Mouse (Mus musculus) erythroblast, embryonic 14.5 days (primary cell): ENCODE measurements around the gene Zfp444. TPM values are rescaled to one million over a fixed set of nuclear protein-coding genes. Genes with fewer than 3 reads are reported as not detected.
A peak's percentile ranks its signal among the peaks of the same experiment; 100 is the strongest.

ENCODE experiments used
- H3K27me3 ChIP-seq: 2 replicates; pipeline ENCODE4 v1.6.1; 2012; ENCODE audit warnings: inconsistent platforms; ENCODE audit not compliant: control insufficient read depth
- H3K36me3 ChIP-seq: 2 replicates; pipeline ENCODE4 v1.6.1; 2012; ENCODE audit warnings: mild to moderate bottlenecking, inconsistent platforms; ENCODE audit not compliant: control insufficient read depth
- H3K4me1 ChIP-seq: 2 replicates; pipeline ENCODE4 v1.6.1; 2012; ENCODE audit warnings: inconsistent platforms; ENCODE audit not compliant: control insufficient read depth
- H3K4me3 ChIP-seq: replicated peaks from 2 replicates; pipeline ENCODE3; 2012; ENCODE audit warnings: moderate library complexity, mild to moderate bottlenecking, inconsistent platforms
- H3K9me3 ChIP-seq: 2 replicates; pipeline ENCODE4 v1.6.1; 2012; ENCODE audit warnings: low read length, inconsistent platforms, mixed read lengths; ENCODE audit not compliant: control insufficient read depth
- GATA1 ChIP-seq: IDR thresholded peaks from 2 replicates; pipeline ENCODE4 v1.6.1; 2012; ENCODE audit warnings: low read length, inconsistent platforms, mixed read lengths
- TAL1 ChIP-seq: IDR thresholded peaks from 3 replicates; pipeline ENCODE4 v1.6.1; 2012; ENCODE audit warnings: low read length, inconsistent platforms, mixed read lengths
- polyA plus RNA-seq: library from polyadenylated mRNA; stranded (reverse); fragments of >175 nt; gene quantifications from 2 replicates; pipeline ENCODE4 v1.2.3, GENCODE M21; 2012

Gene Zfp444
- polyA plus RNA-seq, 1 experiment = 1.8 TPM

DNA sequence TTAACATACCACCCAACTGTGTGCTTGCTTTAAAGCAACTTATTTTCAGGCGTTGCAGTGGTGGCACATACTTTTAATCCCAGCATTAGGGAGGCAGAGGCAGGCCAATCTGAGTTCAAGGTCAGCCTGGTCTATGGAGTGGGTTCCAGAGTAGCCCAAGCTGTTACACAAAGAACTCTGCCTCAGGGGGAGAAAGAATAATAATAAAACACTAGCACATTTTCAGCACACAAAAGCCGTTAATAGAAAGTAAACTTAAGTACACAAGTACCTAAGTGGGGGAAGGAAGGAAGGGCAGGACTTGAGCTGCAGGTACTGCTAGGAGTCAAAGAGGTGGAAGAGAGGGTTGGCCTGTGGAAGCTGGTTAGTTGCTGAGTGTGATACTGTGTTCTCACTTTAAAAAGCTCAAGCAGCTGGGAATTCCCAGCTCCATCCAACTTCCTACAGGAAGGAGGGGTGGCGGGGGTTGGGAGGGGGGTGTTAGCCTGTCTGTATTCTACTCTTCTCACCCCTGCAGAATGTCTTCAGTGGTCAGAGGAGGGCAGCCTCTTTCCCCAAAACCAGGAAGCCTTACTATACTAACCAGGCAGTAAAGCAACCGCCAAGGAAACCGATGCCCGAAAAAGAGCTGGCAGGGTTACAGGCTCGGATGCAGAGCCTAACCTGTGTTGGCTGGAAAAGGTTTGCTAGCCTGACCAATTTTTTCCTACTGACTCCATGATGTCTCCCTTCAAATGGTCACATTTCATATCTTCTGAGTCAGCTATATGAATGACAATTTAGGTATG, 25.6 kb upstream of the Zfp444 start:
- H3K27me3 ChIP-seq = no peaks in the 10 kb centered on the region
- TF ChIP-seq GATA1 (no peak), TAL1 (no peak)
- no peaks in the 10 kb centered on the region for H3K9me3 ChIP-seq
- H3K36me3 ChIP-seq = peaks cover 12% of the 10 kb centered on the region
- H3K4me3 ChIP-seq = no peak overlapping the region
- H3K4me1 ChIP-seq = peaks cover 42% of the 10 kb centered on the region

DNA sequence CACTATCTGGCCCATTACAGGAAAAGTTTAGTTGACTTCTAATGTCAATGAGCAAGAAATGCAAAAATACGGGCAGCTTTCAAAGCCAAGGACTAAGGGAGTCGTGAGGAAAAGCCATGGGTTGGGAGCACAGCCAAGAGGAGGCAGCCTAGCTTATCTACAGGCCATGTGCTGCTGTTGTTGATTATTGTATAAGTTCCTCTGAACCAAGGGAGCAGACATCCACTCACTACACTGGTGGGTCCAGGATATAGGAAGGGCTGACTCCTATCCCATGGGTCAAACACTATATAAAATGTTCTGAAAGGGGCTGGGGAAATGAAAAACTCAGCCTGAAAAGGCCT, 25.1 kb upstream of the Zfp444 start:
- H3K4me1 ChIP-seq = peaks cover 44% of the 10 kb centered on the region
- TF ChIP-seq GATA1 (no peak), TAL1 (no peak)

DNA sequence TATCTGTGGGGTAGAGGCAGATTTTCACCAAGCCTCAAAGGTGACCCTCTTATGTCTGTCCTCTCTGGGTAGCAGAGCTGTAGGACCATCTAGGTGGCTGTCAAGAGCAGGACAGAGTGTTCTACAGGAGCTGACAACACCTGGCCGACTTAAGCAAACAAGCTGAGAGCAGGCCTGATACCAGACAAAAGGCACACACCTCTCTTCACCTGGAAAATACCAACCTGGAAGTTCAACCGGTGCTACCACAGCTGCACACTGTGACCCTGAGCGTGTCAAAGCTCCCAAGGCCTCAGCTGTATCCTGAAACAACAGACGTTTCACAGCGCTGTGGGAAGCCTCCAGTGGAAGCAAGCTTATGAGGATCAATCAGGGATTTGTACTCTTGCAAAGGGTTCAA, 24.3 kb upstream of the Zfp444 start:
- no peak overlapping the region for H3K4me3 ChIP-seq
- H3K9me3 ChIP-seq = no peaks in the 10 kb centered on the region
- peaks cover 4% of the 10 kb centered on the region for H3K36me3 ChIP-seq
- H3K4me1 ChIP-seq = peaks cover 48% of the 10 kb centered on the region
- H3K27me3 ChIP-seq = no peaks in the 10 kb centered on the region
- TF ChIP-seq TAL1 = no peak
- TF ChIP-seq GATA1 = no peak

More for the DNA sequence above, 25.1 kb upstream of the Zfp444 start:
- Histone ChIP-seq H3K27me3 (no peaks in the 10 kb centered on the region), H3K36me3 (peaks cover 7% of the 10 kb centered on the region), H3K4me3 (no peak overlapping the region), H3K9me3 (no peaks in the 10 kb centered on the region)

DNA sequence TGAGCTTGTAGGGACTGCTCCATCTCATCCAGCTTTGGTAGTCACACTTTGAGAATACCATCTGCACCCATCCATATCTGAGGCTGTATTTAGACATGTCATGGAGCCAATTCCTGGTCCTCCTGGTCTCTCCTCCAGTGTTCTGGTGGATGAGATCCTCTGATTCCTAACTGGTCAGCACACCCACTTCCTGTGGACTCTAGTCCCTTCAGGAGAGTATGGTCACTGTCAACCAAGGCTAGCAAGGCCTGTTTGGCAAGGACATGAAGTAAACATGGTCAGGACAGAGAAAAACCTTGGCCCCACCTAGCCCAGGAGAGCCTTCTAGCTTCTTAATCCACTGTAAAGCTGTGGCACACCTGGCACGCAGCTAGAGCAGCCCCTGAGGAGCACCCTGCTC, 20.8 kb upstream of the Zfp444 start:
- no peak overlapping the region for H3K4me3 ChIP-seq
- H3K36me3 ChIP-seq = no peaks in the 10 kb centered on the region; the same call in none of the 2 replicates
- no peaks in the 10 kb centered on the region for H3K27me3 ChIP-seq
- H3K9me3 ChIP-seq = no peaks in the 10 kb centered on the region
- H3K4me1 ChIP-seq = peaks cover 59% of the 10 kb centered on the region
- TF ChIP-seq GATA1 (no peak), TAL1 (no peak)

DNA sequence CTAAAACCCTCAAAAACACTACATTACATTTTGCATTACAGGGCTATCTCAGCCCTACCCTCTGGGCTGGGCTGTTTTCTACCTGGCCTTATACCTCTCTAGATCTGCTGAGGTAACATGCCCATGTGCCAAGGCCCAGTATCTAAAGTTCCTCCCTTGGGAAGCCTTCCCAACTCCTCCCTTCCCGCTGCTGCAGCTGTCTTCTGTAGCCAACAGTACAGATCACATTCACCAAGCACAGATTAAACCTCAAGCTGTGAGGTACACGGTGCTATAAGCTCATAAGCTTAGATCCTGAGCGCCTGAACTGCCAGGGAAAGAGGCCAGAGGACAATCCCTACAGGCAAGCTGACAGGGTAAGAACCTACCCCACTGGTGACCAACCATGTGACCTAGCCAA, 20.0 kb upstream of the Zfp444 start:
- TF ChIP-seq GATA1 (no peak), TAL1 (no peak)
- H3K36me3 ChIP-seq = no peaks in the 10 kb centered on the region; the same call in none of the 2 replicates
- H3K4me3 ChIP-seq = no peak overlapping the region
- H3K4me1 ChIP-seq = peaks cover 63% of the 10 kb centered on the region
- no peaks in the 10 kb centered on the region for H3K9me3 ChIP-seq
- H3K27me3 ChIP-seq = no peaks in the 10 kb centered on the region

DNA sequence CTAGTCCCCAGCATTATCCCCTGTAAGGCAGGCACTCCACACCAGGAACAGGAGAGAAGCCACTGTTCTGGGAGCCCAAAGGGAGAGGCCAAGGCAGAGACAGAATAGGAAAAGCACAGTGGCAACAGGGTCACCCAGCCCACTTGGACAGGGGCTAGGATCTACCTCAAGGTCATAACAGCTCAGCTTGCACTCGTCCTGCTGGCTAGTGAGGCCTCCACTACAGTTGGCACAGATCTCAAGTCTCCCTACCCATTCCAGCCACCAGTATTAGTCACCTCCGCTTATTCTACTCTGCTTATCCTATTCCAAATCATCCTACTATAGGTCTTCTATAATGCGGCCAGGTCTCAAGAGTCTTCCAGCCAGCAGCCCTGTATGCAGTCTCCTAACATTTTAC, 18.9 kb upstream of the Zfp444 start:
- Histone ChIP-seq H3K4me1 (peaks cover 64% of the 10 kb centered on the region), H3K36me3 (no peaks in the 10 kb centered on the region; the same call in none of the 2 replicates), H3K27me3 (no peaks in the 10 kb centered on the region), H3K9me3 (no peaks in the 10 kb centered on the region), H3K4me3 (no peak overlapping the region)
- TF ChIP-seq GATA1 (0 out of 2 replicates have a peak, but pooled peaks have one; percentile 23), TAL1 (no peak)

DNA sequence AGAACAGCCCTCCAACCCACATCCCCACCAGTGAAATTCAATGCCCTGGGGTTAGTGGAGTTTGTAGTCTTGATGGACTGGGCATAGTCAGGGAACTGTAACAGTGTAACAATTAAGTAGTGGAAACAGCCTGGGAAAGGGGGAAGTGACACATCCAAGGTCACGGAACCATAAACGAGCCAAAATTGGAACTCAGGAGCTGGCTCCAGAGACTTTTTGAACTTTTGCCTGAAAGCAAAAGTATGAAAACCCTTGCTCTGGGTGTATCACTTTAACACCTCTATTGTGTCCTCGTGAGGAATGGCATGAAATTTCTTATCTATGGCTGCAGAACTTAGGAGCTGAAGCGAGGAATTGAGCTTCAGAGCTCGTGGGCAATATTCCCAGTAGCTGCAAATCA, 17.9 kb upstream of the Zfp444 start:
- TF ChIP-seq TAL1 = no peak
- TF ChIP-seq GATA1 = no peak
- Histone ChIP-seq H3K4me1 (peaks cover 56% of the 10 kb centered on the region), H3K27me3 (no peaks in the 10 kb centered on the region), H3K4me3 (peak overlapping the region; percentile 94), H3K9me3 (no peaks in the 10 kb centered on the region), H3K36me3 (no peaks in the 10 kb centered on the region; the same call in none of the 2 replicates)

DNA sequence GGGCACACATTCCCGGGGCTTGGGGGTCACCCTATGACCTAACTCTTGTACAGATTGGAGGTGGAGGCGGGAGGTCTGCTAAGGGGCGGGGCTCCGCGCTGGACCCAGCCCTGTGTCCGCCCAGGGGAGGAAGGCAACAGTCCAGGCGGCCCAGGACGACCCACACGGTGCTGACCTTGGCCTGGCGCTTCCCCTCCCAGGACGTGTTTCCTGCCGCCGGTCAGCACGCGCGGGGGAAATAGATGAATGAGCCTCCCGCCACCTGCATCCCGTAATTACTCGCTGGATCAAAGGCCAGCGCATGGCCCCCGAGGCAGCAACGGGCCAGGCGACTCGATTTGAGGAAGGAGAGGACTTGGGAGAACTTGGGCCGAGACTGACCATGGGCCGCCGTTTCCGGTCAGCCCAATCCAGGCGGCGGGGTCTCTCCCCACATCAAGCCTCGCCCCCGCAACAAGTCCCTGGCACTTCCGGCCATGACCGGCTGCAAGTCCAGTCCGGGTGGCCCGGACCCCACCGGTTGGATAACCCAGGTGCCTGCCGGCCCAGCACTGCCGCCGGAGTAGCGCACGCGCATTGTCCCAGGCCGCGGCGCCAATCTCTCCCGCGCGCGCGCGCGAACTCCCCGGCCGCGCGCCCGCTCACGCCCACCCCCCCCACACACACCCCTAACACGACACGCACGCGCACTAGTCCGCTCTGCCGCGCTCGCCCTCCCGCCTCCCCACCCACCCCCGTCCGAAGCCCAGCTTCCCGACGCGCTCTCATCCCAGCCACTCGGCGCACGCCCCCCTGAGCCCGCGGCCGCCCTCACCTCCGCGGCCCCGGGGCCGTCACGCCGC, 16.8 kb upstream of the Zfp444 start:
- Histone ChIP-seq H3K4me3 (peak overlapping the region; percentile 94), H3K9me3 (no peaks in the 10 kb centered on the region), H3K36me3 (no peaks in the 10 kb centered on the region; the same call in none of the 2 replicates), H3K27me3 (no peaks in the 10 kb centered on the region), H3K4me1 (peaks cover 55% of the 10 kb centered on the region)
- TF ChIP-seq GATA1 (no peak), TAL1 (no peak)

DNA sequence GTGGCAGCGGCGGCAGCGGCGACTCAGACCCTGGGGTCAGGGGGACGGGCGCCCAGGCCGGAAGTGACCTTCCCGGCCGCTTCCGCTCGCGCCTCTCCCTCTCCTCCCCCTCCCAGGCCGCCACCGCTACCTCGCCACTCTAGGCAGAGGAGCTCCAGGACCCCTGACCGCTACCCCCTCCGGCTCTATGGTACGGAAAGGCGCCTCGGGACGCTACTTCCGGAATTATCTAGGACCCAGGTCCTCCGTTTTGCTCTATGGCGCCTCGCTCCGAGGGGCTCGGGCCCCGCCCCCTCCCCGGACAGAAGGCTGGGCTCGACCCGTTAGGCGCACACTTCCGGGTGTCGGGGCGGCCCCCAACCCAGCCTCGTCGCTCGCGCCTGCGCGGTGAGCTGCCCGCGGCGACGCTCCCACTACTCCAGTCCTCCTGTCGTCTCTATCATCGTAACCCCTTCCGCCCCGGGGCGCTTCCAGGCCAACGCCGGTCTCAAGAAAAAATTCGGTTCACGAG, 16.1 kb upstream of the Zfp444 start, which contains the start of gene Zfp787:
Gene Zfp787, minus strand, starts transcription at position 97 of the 511 bp plus-strand sequence.
- peak within 1 kb of the TSS; percentile 94 for H3K4me3 ChIP-seq
- no peaks in the 10 kb centered on the region; the same call in none of the 2 replicates for H3K36me3 ChIP-seq
- no peaks in the 10 kb centered on the region for H3K27me3 ChIP-seq
- no peaks in the 10 kb centered on the region for H3K9me3 ChIP-seq
- H3K4me1 ChIP-seq = peaks cover 55% of the 10 kb centered on the region
- TF ChIP-seq TAL1 = no peak
- TF ChIP-seq GATA1 = no peak
